Mouse (Mus musculus) bone marrow, adult 2 months (tissue): ENCODE data around the gene Aff3. TPM values are rescaled to one million over a fixed set of nuclear protein-coding genes. Genes with fewer than 3 reads are reported as not detected.

Experiments
- H3K27ac ChIP-seq: fragments of 200-500 bp; 2 replicates; pipeline ENCODE4 v1.5.1; 2012; ENCODE audit warnings: low read depth, mild to moderate bottlenecking, control low read depth, inconsistent platforms, low read length; ENCODE audit not compliant: control insufficient read depth, poor library complexity, insufficient read depth
- H3K4me1 ChIP-seq: fragments of 200-500 bp; 2 replicates; pipeline ENCODE4 v1.6.1; 2011; ENCODE audit warnings: low read length; ENCODE audit not compliant: control insufficient read depth, insufficient read depth
- H3K4me3 ChIP-seq: fragments of 200-500 bp; replicated peaks from 2 replicates; pipeline ENCODE3; 2011; ENCODE audit warnings: mild to moderate bottlenecking, low read depth, low read length, control low read depth; ENCODE audit not compliant: control insufficient read depth
- CTCF ChIP-seq: fragments of 200-500 bp; IDR thresholded peaks from 2 replicates; pipeline ENCODE4 v1.5.1; 2011; ENCODE audit warnings: low read length, control low read depth; ENCODE audit not compliant: control insufficient read depth, insufficient read depth
- POLR2A ChIP-seq: fragments of 200-500 bp; IDR thresholded peaks from 2 replicates; pipeline ENCODE4 v1.6.1; 2011; ENCODE audit warnings: low read depth, mild to moderate bottlenecking, control low read depth, low read length, borderline replicate concordance; ENCODE audit not compliant: control insufficient read depth
- WGBS: fragments of 180-500 bp; shearing (Covaris S2); methylation state at CpG from one replicate; pipeline ENCODE4 v1.1.7; 2018; 5-methylcytosine and 5-hydroxymethylcytosine counted together
- polyA plus RNA-seq: library from polyadenylated mRNA; stranded (reverse); fragments of >200 nt; gene quantifications from 2 replicates; pipeline ENCODE4 v1.2.4, GENCODE M21; 2011; ENCODE audit warnings: low replicate concordance; ENCODE audit not compliant: missing spikeins, insufficient read depth, insufficient read length

The Aff3 gene
- polyA plus RNA-seq, 1 experiment = 21.5 TPM

DNA sequence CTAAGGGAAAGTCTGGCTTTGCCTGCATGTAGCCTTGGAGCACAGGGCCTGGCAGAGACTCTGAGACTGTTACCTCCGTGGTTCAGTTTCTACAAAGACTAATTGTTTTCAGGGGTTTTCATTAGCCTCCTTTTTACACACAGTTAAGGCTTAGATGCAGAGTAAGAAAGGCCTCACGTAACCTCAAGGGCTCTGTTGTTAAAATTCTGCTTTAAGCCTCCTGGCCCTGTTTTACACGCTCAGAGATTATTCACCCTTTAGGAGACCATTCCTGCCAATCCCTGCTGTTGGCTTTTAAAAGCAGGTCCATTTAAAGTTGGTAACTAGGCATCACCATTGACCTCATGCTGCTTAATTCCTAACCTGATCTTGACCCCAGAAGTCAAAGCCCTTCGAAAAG lies 22.5 kb downstream of the Aff3 start:
- no peak overlapping the region for H3K4me3 ChIP-seq
- H3K27ac ChIP-seq = no peak overlapping the region
- WGBS = 82% methylated on average over 4 of the region's 4 CpGs
- no peak for TF ChIP-seq CTCF
- no peak for TF ChIP-seq POLR2A
- H3K4me1 ChIP-seq = no peaks in the 10 kb centered on the region

DNA sequence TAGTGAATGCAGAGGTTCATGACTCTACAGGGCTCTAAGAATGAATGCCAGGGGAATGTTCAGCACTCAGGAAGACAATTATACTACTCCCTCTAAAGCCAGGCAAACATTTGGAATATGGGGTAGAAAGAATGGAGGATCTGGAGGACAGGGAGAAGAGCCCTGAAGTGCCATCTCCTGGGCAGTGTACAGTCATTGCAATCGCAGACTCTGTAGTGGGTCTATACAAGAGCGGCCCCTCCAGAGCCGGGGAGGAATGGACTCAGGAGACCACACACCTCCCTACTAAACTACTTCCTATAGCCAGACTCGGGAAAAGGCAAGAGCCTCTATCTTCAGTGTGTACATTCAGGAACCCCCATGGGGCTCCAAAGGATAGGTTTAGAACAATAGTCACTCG lies 25.1 kb downstream of the Aff3 start:
- Histone ChIP-seq H3K27ac (no peak overlapping the region), H3K4me1 (no peaks in the 10 kb centered on the region), H3K4me3 (no peak overlapping the region)
- WGBS = 78% methylated on average over 5 of the region's 5 CpGs
- TF ChIP-seq POLR2A = no peak
- no peak for TF ChIP-seq CTCF

DNA sequence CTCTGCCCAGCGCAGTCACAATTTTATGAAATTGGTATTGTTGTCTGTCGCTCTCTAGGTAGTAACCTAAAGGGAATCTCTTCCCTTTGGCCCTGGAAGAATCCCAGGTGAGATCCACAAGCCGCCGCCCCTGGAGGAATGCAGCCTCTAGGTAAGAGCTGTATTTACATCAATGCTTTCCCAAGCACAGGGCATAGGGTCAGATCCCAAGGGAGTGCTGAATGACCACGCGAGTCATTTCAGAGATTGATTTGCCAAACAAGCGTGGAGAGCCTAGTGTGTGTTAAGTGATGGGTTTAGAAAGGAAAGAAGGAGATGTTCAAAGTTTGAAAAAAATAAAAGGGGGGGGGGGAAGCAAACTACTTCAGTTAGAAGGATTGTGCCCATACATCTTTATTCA lies 29.2 kb downstream of the Aff3 start:
- WGBS = 92% methylated on average over 7 of the region's 7 CpGs
- Histone ChIP-seq H3K4me1 (no peaks in the 10 kb centered on the region), H3K27ac (no peak overlapping the region), H3K4me3 (no peak overlapping the region)
- TF ChIP-seq CTCF = no peak
- no peak for TF ChIP-seq POLR2A

DNA sequence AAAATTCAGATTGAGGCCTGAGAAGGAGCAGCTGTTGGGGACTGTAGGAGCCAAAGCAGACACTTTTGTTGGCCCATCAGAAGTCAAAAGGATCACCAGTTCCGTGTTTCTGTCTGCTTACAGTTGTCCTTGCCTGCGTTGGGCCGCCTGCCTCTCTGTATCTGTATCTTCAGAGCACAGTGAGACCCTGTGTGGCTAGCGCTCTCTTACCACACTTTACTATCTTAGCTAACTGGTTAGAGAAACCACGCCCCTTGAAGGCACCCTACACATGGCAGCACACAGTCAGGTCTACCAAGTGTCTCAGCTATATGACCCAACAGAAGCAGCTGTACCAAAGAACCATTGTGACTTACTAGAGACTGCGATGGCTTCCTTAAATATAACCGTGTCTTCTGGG lies 30.7 kb downstream of the Aff3 start:
- WGBS = 59% methylated on average over 7 of the region's 7 CpGs
- no peak overlapping the region for H3K27ac ChIP-seq
- H3K4me3 ChIP-seq = no peak overlapping the region
- H3K4me1 ChIP-seq = no peaks in the 10 kb centered on the region
- TF ChIP-seq POLR2A (no peak), CTCF (no peak)

DNA sequence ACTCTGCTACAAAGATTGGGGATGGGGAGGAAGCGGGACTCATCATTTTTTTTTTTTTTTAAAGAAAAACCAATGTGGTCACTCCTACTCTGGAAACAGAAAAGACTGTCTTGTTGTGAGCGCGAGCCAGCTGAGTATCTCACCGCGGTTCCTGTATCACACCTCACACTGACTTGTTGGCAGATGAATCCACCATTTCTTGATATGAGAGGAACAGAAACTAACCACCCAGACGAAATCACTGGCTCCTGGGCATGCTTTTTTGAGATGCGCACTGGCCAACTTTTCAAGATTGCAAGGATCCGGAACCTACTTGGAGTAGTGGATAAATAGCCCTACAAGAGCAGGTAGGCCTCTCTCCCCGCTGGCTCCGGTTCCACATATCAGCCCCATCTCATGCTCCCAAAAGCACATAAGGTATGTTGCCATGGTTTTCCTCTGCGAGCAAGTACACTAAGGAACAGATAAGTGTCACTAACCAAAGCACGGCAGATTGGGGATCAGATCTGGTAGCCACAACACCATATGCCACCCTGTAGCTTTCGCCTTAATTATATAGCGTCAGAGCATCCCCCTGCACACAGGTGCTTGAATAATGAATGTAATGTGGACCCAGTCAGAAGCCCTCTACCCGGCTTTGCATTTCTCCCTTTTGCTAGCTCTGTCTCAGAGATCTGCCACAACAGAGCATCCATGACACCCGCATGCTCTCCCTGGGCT lies 32.1 kb downstream of the Aff3 start:
- TF ChIP-seq POLR2A = no peak
- TF ChIP-seq CTCF = no peak
- WGBS = 62% methylated on average over 16 of the region's 16 CpGs
- no peak overlapping the region for H3K27ac ChIP-seq
- no peak overlapping the region for H3K4me3 ChIP-seq
- no peaks in the 10 kb centered on the region for H3K4me1 ChIP-seq

DNA sequence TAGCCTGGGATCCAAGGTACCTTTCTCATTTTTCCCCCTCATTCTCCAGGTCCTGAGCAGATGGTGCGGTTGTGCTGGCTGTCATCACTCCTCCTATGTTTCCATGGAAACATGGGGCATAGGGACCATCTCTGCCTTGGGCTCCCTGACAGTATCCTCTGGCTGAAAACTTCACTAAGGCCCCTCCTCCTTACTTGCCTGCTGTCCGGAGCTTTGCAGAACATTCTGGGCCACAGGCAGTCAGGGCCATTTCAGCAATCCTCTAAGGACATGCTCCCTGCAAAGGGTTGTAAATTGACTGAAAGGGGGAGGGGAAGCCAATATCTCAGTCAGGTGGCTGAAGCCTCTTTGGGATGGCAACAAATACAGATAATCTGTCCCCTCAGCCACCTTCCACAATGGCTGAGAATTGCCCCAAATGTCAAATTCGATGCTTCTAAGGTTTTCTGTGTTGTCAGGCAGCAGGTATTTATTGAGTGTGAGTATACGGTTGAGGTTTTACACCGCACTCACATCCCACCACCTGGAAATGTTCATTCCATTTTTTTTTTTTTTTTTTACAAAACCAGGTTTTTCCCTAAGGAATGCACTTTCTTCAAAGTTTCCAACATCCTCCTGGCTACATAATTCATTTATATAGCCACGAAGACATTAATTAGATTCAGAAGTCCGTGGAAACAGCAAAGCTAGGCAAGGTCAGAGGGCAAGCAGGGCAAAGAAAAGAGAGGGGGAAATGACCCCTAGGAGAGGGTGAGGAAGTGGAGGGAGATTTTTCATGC lies 33.1 kb downstream of the Aff3 start:
- Histone ChIP-seq H3K27ac (no peak overlapping the region), H3K4me1 (no peaks in the 10 kb centered on the region), H3K4me3 (no peak overlapping the region)
- TF ChIP-seq POLR2A (no peak), CTCF (no peak)
- WGBS = 74% methylated on average over 7 of the region's 7 CpGs

DNA sequence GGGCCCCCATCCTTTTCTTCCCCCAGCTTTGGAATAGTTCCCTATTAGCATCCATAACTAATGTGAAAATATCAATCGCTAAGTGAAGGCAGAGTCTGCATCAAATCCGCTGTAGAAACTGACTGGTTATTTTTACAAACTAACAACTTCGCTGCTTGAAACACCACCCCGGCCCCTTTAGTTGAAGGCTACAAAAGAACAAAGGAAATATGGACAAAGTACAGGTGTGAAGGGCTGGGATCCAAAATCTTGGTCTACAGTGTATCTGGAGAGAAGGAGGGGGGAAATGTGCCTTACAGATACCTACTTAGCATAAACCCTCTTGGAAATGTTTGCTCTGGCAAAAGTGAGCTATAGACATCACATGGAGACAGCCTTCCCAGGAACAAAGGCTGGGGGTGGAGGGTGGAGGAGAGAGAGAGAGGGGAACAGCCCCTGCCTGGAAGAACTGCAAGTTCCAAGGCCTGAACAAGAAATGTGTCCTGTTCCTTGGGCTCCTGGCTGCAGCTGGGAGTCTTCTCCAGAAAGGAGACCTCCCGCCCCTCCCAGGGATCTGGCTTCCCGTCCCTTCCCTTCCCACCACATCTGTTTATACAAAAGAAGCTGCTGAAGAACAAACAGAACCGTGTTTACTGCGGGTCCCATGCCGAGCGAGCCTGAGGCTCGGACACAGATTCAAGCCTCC lies 35.7 kb downstream of the Aff3 start:
- WGBS = 84% methylated on average over 11 of the region's 11 CpGs
- no peak for TF ChIP-seq CTCF
- no peak for TF ChIP-seq POLR2A

DNA sequence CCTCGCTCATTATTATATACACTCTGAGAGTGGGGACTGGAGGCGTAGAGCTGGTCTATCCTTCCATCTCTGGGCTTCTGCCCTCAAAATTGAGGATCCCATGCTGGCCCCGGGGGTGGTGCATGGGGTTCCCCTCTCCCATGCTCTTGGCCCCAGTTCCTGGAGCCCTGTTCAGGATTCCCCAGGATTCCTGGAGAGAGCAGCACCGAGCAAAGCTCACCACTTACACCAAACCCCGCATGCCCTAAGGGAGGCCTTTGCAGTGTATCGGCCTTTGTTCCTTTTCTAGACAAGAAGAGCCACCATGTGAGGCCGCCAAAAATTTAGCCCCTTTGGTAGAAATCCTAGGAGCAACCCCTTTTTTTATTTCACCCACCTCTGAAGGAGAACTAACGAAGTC lies 36.3 kb downstream of the Aff3 start:
- TF ChIP-seq CTCF (no peak), POLR2A (no peak)
- 65% methylated on average over 8 of the region's 8 CpGs for WGBS
- Histone ChIP-seq H3K4me3 (no peak overlapping the region), H3K27ac (no peak overlapping the region), H3K4me1 (no peaks in the 10 kb centered on the region)

More for the DNA sequence above, 35.7 kb downstream of the Aff3 start:
- H3K4me3 ChIP-seq = no peak overlapping the region
- no peak overlapping the region for H3K27ac ChIP-seq
- no peaks in the 10 kb centered on the region for H3K4me1 ChIP-seq
